In genomic region chr9:103008079-103008855, GRCm38 (mm10) we compare ENCODE assay signal across 8 mouse cellular contexts. TPM values are rescaled to one million over a fixed set of nuclear protein-coding genes. Genes with fewer than 3 reads are reported as not detected.
A peak's percentile ranks its signal among the peaks of the same experiment; 100 is the strongest.
DNase-seq lines count a peak whose midpoint lies in the region; ATAC-seq and TF ChIP-seq lines count a peak whose summit lies in the region.

No protein-coding gene starts in this region.

- DNase-seq in gastrocnemius, postnatal 10 days, result peak; percentile 24
- no peak for DNase-seq in gastrocnemius, adult 18-20 months (ENCODE audit: low spot score)
- DNase-seq in kidney, postnatal 0 days (ENCODE audit: low spot score), result peak; percentile 47
- DNase-seq in lung, postnatal 25 days (ENCODE audit: low spot score), result peak; percentile 75
- peak; percentile 80 for DNase-seq in yolk sac, embryonic 10.5 days (ENCODE audit: low spot score)
- no peak for DNase-seq in right cerebral cortex, postnatal 4 days

- H3K4me2 ChIP-seq in heart, embryonic 13.5 days, result peak overlapping the region; percentile 93
- peak overlapping the region; percentile 91 for H3K4me2 ChIP-seq in kidney, postnatal 0 days (ENCODE audit: low read length)

- H3K9ac ChIP-seq in heart, embryonic 13.5 days, result peak overlapping the region; percentile 86
- H3K9ac ChIP-seq in kidney, postnatal 0 days (ENCODE audit: low read depth, low read length), result peak overlapping the region; percentile 67

- peak overlapping the region; percentile 43 for H3K4me3 ChIP-seq in brown adipose tissue, adult 24 weeks (ENCODE audit: insufficient read depth, low read depth, low read length)
- H3K4me3 ChIP-seq in heart, embryonic 13.5 days, result peak overlapping the region; percentile 58
- peak overlapping the region; percentile 44 for H3K4me3 ChIP-seq in kidney, postnatal 0 days (replicated peaks; ENCODE audit: low read depth, low read length)

- H3K4me1 ChIP-seq in brown adipose tissue, adult 24 weeks (ENCODE audit: control insufficient read depth, insufficient read depth, insufficient read length, low read length), result no peaks in the 10 kb centered on the region
- peaks cover 58% of the 10 kb centered on the region for H3K4me1 ChIP-seq in heart, embryonic 13.5 days
- H3K4me1 ChIP-seq in kidney, postnatal 0 days (replicated peaks; ENCODE audit: insufficient read depth, low read length), result peaks cover 15% of the 10 kb centered on the region

- TF ChIP-seq CTCF in kidney, postnatal 0 days (IDR thresholded peaks at IDR 0.05; ENCODE audit: low read depth), result no peak

- no peaks in the 10 kb centered on the region for H3K9me3 ChIP-seq in heart, embryonic 13.5 days
- no peaks in the 10 kb centered on the region for H3K9me3 ChIP-seq in kidney, postnatal 0 days (replicated peaks; ENCODE audit: low read length)

- no peak overlapping the region for H3K27ac ChIP-seq in brown adipose tissue, adult 24 weeks (replicated peaks; ENCODE audit: low read depth, low read length)
- H3K27ac ChIP-seq in heart, embryonic 13.5 days (replicated peaks), result peak overlapping the region; percentile 78
- peak overlapping the region; percentile 86 for H3K27ac ChIP-seq in kidney, postnatal 0 days

- peak; percentile 38; the same call in 1 of the 2 replicates for ATAC-seq in heart, embryonic 13.5 days (ENCODE audit: extremely low read depth, insufficient number of reproducible peaks, low FRiP score, low TSS enrichment)
- peak; percentile 47 for ATAC-seq in kidney, postnatal 0 days (replicated peaks; ENCODE audit: low FRiP score, low read depth)

- peaks cover 5% of the 10 kb centered on the region for H3K27me3 ChIP-seq in heart, embryonic 13.5 days (replicated peaks)
- H3K27me3 ChIP-seq in kidney, postnatal 0 days (ENCODE audit: insufficient read depth, low read length), result no peaks in the 10 kb centered on the region

- under 1% methylated on average over 50 of the region's 50 CpGs for WGBS in heart, embryonic 13.5 days
- WGBS in kidney, postnatal 0 days, result 1% methylated on average over 50 of the region's 50 CpGs

- no peaks in the 10 kb centered on the region for H3K36me3 ChIP-seq in heart, embryonic 13.5 days
- no peaks in the 10 kb centered on the region for H3K36me3 ChIP-seq in kidney, postnatal 0 days (ENCODE audit: insufficient read depth, low read length)

RNA-seq across cellular contexts. Expression of gene Slco2a1, which starts 19.8 kb away (rescaled TPM):
- total RNA-seq in gastrocnemius, postnatal 10 days (2021), result 1 to 10 TPM in 1 of 2 experiments, under 1 TPM in 1; 0.92 to 1.8 TPM
- total RNA-seq in gastrocnemius, adult 18-20 months (2021), result under 1 TPM; 0.71 to 0.93 TPM
- polyA plus RNA-seq in brown adipose tissue, adult 24 weeks (2012; ENCODE audit: insufficient read depth, insufficient read length, missing spikeins), result 1.0 and 1.2 TPM in 2 replicates
- 5.7 and 7.2 TPM in 2 replicates for polyA plus RNA-seq in heart, embryonic 13.5 days (2015; fragmentation: Nextera tagmentation; extraction: Ambion mirVana)
- 8.7 and 9.8 TPM in 2 replicates for polyA plus RNA-seq in kidney, postnatal 0 days (2015; fragmentation: Nextera tagmentation; extraction: Ambion mirVana)

Comparison
In these comparisons a context has a peak if more than half of its experiments do, and no peak if none do; other contexts are left out.
1. DNase-seq: peak in gastrocnemius, postnatal 10 days (single experiment), kidney, postnatal 0 days (single experiment), lung, postnatal 25 days (single experiment) and yolk sac, embryonic 10.5 days (single experiment); none in gastrocnemius, adult 18-20 months (single experiment) and right cerebral cortex, postnatal 4 days (single experiment).
2. Peak in every context shown above with its lines, with median percentiles within 50 percentile points of each other: H3K4me3 ChIP-seq.